Mouse (Mus musculus) adrenal gland, postnatal 4 days (tissue): ENCODE measurements around the gene C87436. TPM values are rescaled to one million over a fixed set of nuclear protein-coding genes. Genes with fewer than 3 reads are reported as not detected.
"Not testable (repeated sequence)": the region's sequence is repeated elsewhere in the genome, so short reads cannot be mapped to it uniquely, and the experiment has no call there.

Experiments
- DNase-seq, 2 experiments: peaks; one replicate each; pipeline ENCODE4 v3.0.0; 2021 to 2022; ENCODE audit warnings: low spot score in 2 of 2, mixed read lengths in 2 of 2
- total RNA-seq, 2 experiments: library from RNA; stranded (reverse); gene quantifications; 2 replicates each; pipeline ENCODE4 v1.2.3; 2021

C87436 gene
- total RNA-seq, 2 experiments from 2014 or later, result 17.6 to 19.1 TPM

- no peak for DNase-seq
Measured at GRCm38 (mm10) chr6:86480189-86480831, 42.1 kb downstream of the C87436 start.

GRCm38 (mm10) chr6:86481871-86482270 lies 43.7 kb downstream of the C87436 start:
- DNase-seq, result no peak

- DNase-seq, result no peak
Measured at GRCm38 (mm10) chr6:86485943-86486640, 47.9 kb downstream of the C87436 start.

- DNase-seq, result peak; percentile 55 to 57
Measured at GRCm38 (mm10) chr6:86487358-86488148, 49.4 kb downstream of the C87436 start.

- DNase-seq, result no peak
Measured at GRCm38 (mm10) chr6:86488149-86488485, 49.9 kb downstream of the C87436 start.

- no peak for DNase-seq
Measured at GRCm38 (mm10) chr6:86489945-86490344, 51.8 kb downstream of the C87436 start.

GRCm38 (mm10) chr6:86490413-86490812 lies 52.2 kb downstream of the C87436 start:
- not testable (repeated sequence) for DNase-seq

- DNase-seq, result no peak
Measured at GRCm38 (mm10) chr6:86493469-86494263, 55.5 kb downstream of the C87436 start.

- no peak for DNase-seq
Measured at GRCm38 (mm10) chr6:86494767-86495166, 56.6 kb downstream of the C87436 start.

GRCm38 (mm10) chr6:86495661-86496060 lies 57.5 kb downstream of the C87436 start:
- no peak for DNase-seq

GRCm38 (mm10) chr6:86496127-86496526 lies 58.0 kb downstream of the C87436 start:
- DNase-seq, result no peak

- DNase-seq, result no peak
Measured at GRCm38 (mm10) chr6:86496585-86496984, 58.4 kb downstream of the C87436 start.

- DNase-seq, result no peak
Measured at GRCm38 (mm10) chr6:86497071-86497815, 59.1 kb downstream of the C87436 start.

GRCm38 (mm10) chr6:86497942-86498732 lies 60.0 kb downstream of the C87436 start:
- no peak for DNase-seq

GRCm38 (mm10) chr6:86499571-86500109 lies 61.5 kb downstream of the C87436 start:
- DNase-seq, result no peak

- DNase-seq, result no peak
Measured at GRCm38 (mm10) chr6:86503513-86503912, 65.3 kb downstream of the C87436 start.

- DNase-seq, result no peak
Measured at GRCm38 (mm10) chr6:86505671-86506070, 67.5 kb downstream of the C87436 start.

GRCm38 (mm10) chr6:86506309-86506708 lies 68.1 kb downstream of the C87436 start:
- DNase-seq, result no peak

GRCm38 (mm10) chr6:86507116-86507515 lies 68.9 kb downstream of the C87436 start:
- no peak for DNase-seq
